Mouse (Mus musculus) bone marrow macrophage, adult 2 months (primary cell): ENCODE results near the gene Olfr1102. TPM values are rescaled to one million over a fixed set of nuclear protein-coding genes. Genes with fewer than 3 reads are reported as not detected.

Experiments
- H3K27ac ChIP-seq: 2 replicates; pipeline ENCODE4 v1.5.1; 2012; ENCODE audit warnings: low read depth, low read length; ENCODE audit not compliant: insufficient read depth
- H3K4me1 ChIP-seq: 2 replicates; pipeline ENCODE4 v1.6.1; 2012; ENCODE audit warnings: low read length; ENCODE audit not compliant: control insufficient read depth, insufficient read depth
- H3K4me3 ChIP-seq: 2 replicates; pipeline ENCODE4 v1.5.1; 2012; ENCODE audit warnings: mild to moderate bottlenecking, low read length, moderate library complexity; ENCODE audit not compliant: insufficient read depth
- CTCF ChIP-seq: IDR thresholded peaks from 2 replicates; pipeline ENCODE4 v1.5.1; 2012; ENCODE audit warnings: low read depth, mild to moderate bottlenecking, low read length, moderate library complexity
- POLR2A ChIP-seq: IDR thresholded peaks from 2 replicates; pipeline ENCODE4 v1.6.1; 2012; ENCODE audit warnings: mild to moderate bottlenecking, low read depth, low read length, borderline replicate concordance
- polyA plus RNA-seq: library from polyadenylated mRNA; stranded (reverse); fragments of >200 nt; gene quantifications from 2 replicates; pipeline ENCODE4 v1.2.4, GENCODE M21; 2012; ENCODE audit not compliant: missing spikeins, insufficient read depth, insufficient read length

The Olfr1102 gene
- polyA plus RNA-seq, result not detected in 2 replicates

GRCm38 (mm10) chr2:86998098-86998497 lies at the start of gene Olfr1102:
TSS of gene Olfr1102 (plus strand) at chr2:86998398.
- Histone ChIP-seq H3K4me3 (no peak within 1 kb of the TSS), H3K27ac (no peak within 1 kb of the TSS), H3K4me1 (no peaks in the 10 kb centered on the region)
- TF ChIP-seq POLR2A (no peak), CTCF (no peak)

GRCm38 (mm10) chr2:86960593-86960992 lies 37.6 kb upstream of the Olfr1102 start, which contains the start of gene Olfr1099:
TSS of gene Olfr1099 (minus strand) at chr2:86960693.
- Histone ChIP-seq H3K4me3 (no peak within 1 kb of the TSS), H3K27ac (no peak within 1 kb of the TSS), H3K4me1 (no peaks in the 10 kb centered on the region)
- no peak for TF ChIP-seq CTCF
- TF ChIP-seq POLR2A, result no peak

DNA sequence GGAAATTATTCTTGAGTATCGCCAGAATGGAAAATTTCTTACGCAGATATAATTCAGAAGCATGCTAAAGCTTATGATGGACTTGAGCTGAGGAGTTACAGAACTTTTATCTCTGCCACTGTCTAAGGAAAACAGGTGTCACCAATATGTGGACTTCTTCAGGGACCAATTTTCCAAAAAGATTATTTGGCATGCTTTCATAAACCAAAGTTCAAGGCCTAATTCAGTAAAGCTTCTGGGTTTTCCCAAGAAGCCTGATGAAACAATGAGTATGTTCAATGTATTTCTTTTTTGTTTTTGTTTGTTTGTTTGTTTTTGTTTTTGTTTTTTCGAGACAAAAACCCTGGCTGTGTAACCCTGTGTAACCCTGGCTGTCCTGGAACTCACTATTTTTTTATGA lies 18.3 kb upstream of the Olfr1102 start, which contains the start of gene Olfr1100:
Gene Olfr1100, minus strand, starts transcription at position 101 of the 400 bp plus-strand sequence.
- Histone ChIP-seq H3K27ac (no peak within 1 kb of the TSS), H3K4me1 (no peaks in the 10 kb centered on the region), H3K4me3 (no peak within 1 kb of the TSS)
- no peak for TF ChIP-seq POLR2A
- no peak for TF ChIP-seq CTCF

DNA sequence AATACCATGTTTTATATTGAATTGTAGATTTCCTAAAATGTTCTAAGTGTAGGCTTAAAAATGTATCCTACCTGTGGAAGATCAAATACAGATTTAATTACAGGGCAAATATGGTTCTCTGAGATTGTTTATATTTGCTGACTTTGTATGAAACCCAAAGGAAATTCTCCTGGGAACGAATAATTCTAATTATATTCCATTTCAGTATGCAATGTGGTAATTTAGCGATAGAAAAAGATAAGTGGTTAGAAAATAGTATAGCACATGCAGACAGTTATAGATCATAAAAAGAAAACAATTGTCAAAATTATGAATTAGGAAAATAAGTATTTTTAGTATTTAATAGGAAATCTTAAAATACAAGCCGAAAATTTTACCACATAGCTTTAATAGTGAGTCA lies 7.1 kb upstream of the Olfr1102 start, which contains the start of gene Olfr1101:
Gene Olfr1101, minus strand, starts transcription at position 101 of the 400 bp plus-strand sequence.
- no peaks in the 10 kb centered on the region for H3K4me1 ChIP-seq
- TF ChIP-seq POLR2A (no peak), CTCF (no peak)
- no peak within 1 kb of the TSS for H3K27ac ChIP-seq
- no peak within 1 kb of the TSS for H3K4me3 ChIP-seq

DNA sequence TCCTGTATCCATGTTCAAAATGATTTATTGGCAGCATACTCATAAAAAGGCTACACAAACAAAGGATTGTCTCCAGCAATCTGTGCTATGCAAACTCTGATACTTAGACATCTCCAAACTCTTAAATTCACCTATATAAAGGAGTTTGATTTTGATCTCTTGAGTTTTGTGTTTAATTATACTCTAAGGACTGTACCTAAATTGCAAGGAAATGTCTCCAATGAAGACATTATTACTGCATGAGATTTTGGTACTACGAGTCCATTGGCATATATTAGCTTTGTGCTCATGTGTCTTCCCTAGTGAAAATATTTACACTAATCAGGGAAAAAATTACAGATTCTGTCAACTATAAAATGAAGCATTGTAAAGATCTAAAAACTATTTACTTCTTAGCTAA lies 28.8 kb downstream of the Olfr1102 start, which contains the start of gene Olfr1104:
Gene Olfr1104, minus strand, starts transcription at position 101 of the 400 bp plus-strand sequence.
- no peak within 1 kb of the TSS for H3K4me3 ChIP-seq
- TF ChIP-seq POLR2A, result no peak
- no peak for TF ChIP-seq CTCF
- no peak within 1 kb of the TSS for H3K27ac ChIP-seq
- no peaks in the 10 kb centered on the region for H3K4me1 ChIP-seq

DNA sequence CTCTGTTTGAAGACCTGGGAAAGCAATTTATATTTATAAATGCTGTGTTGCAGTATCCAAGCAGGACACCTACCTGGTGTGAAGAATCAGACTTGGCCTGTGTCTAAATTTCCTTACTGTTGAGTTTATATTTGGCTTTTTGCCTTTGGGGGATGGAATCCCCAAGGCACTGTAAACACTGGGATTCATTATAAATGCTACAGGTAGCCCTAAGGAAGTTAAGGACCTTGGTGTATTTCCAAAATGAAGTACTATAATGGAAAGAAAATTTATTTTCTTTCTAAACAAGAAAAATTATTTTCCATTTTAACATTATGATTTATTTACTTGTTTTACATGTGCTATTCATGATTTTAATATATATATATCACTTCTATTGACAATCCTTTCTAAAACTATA lies 38.2 kb downstream of the Olfr1102 start, which contains the start of gene Olfr1105:
Gene Olfr1105, minus strand, starts transcription at position 101 of the 400 bp plus-strand sequence.
- H3K4me1 ChIP-seq, result no peaks in the 10 kb centered on the region
- H3K4me3 ChIP-seq, result no peak within 1 kb of the TSS
- TF ChIP-seq POLR2A (no peak), CTCF (no peak)
- no peak within 1 kb of the TSS for H3K27ac ChIP-seq

DNA sequence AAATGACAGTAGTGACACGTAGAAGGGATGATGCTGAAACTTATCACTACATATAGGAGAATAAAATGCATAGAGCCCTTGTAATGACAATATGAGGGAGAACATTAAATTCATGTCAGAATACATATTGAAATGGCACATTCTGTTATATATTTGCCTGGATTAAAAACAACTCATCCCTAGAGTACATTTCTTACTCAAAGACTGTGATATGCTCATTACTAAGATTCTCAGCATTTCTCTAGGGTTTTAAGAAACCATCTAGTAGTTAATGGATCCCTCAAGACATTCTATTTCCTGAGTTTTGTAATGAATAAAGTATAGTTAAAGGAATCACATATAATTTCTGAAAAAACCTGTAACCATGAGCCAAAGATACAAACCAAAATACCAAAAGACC lies 54.0 kb downstream of the Olfr1102 start, which contains the start of gene Olfr1106:
Gene Olfr1106, minus strand, starts transcription at position 101 of the 400 bp plus-strand sequence.
- Histone ChIP-seq H3K27ac (no peak within 1 kb of the TSS), H3K4me1 (no peaks in the 10 kb centered on the region), H3K4me3 (no peak within 1 kb of the TSS)
- TF ChIP-seq CTCF (no peak), POLR2A (no peak)

Other genes with a start within 250 kb of the Olfr1102 start
- 0.63 TPM in 1 of 2 replicates, not detected in the other for gene Olfr1090, start 239.4 kb upstream of the Olfr1102 start, polyA plus RNA-seq
- gene Olfr1093, start 215.9 kb upstream of the Olfr1102 start, polyA plus RNA-seq, result not detected in 2 replicates
- gene Olfr141, start 188.4 kb upstream of the Olfr1102 start, polyA plus RNA-seq, result not detected in 2 replicates
- not detected in 2 replicates for gene Olfr1094, start 173.7 kb upstream of the Olfr1102 start, polyA plus RNA-seq
- gene Olfr1095, start 146.7 kb upstream of the Olfr1102 start, polyA plus RNA-seq, result not detected in 2 replicates
- not detected in 2 replicates for gene Gm13723, start 123.6 kb upstream of the Olfr1102 start, polyA plus RNA-seq
- 0.17 TPM in 1 of 2 replicates, not detected in the other for gene Olfr1097, start 106.2 kb upstream of the Olfr1102 start, polyA plus RNA-seq
- not detected in 2 replicates for gene Olfr1098, start 73.9 kb upstream of the Olfr1102 start, polyA plus RNA-seq
- gene Olfr1099, start 37.7 kb upstream of the Olfr1102 start, polyA plus RNA-seq, result not detected in 2 replicates
- not detected in 2 replicates for gene Olfr1100, start 18.4 kb upstream of the Olfr1102 start, polyA plus RNA-seq
- not detected in 2 replicates for gene Olfr1101, start 7.2 kb upstream of the Olfr1102 start, polyA plus RNA-seq
- not detected in 2 replicates for gene Olfr1104, start 28.7 kb downstream of the Olfr1102 start, polyA plus RNA-seq
- not detected in 2 replicates for gene Olfr1105, start 38.1 kb downstream of the Olfr1102 start, polyA plus RNA-seq
- not detected in 2 replicates for gene Olfr1106, start 53.9 kb downstream of the Olfr1102 start, polyA plus RNA-seq
- gene Olfr1107, start 77.4 kb downstream of the Olfr1102 start, polyA plus RNA-seq, result not detected in 2 replicates
- gene Olfr1109, start 97.6 kb downstream of the Olfr1102 start, polyA plus RNA-seq, result 0.33 TPM in 1 of 2 replicates, not detected in the other
- not detected in 2 replicates for gene Olfr259, start 116.2 kb downstream of the Olfr1102 start, polyA plus RNA-seq
- not detected in 2 replicates for gene Olfr1110, start 141.9 kb downstream of the Olfr1102 start, polyA plus RNA-seq
- not detected in 2 replicates for gene Olfr1111, start 154.2 kb downstream of the Olfr1102 start, polyA plus RNA-seq
- gene Olfr1112, start 189.4 kb downstream of the Olfr1102 start, polyA plus RNA-seq, result not detected in 2 replicates
- not detected in 2 replicates for gene Olfr1113, start 210.6 kb downstream of the Olfr1102 start, polyA plus RNA-seq
- gene Olfr1115, start 249.6 kb downstream of the Olfr1102 start, polyA plus RNA-seq, result not detected in 2 replicates